Mouse (Mus musculus): ENCODE measurements around the gene Mdfi. TPM values are rescaled to one million over a fixed set of nuclear protein-coding genes. Genes with fewer than 3 reads are reported as not detected.
"Not testable (repeated sequence)": the region's sequence is repeated elsewhere in the genome, so short reads cannot be mapped to it uniquely, and the experiment has no call there.

The Mdfi gene
- 1.3 TPM in 1 of 2 replicates, not detected in the other for total RNA-seq (2014; fragmentation: Nextera tagmentation)
- total RNA-seq (2017) = 1.8 TPM in 1 of 2 replicates, not detected in the other

GRCm38 (mm10) chr17:47834482-47834767 lies at the start of gene Mdfi:
TSS of gene Mdfi (minus strand) at chr17:47834691.
- no peak for ATAC-seq (replicated peaks; ENCODE audit: low FRiP score, low TSS enrichment, poor library complexity, severe bottlenecking)

DNA sequence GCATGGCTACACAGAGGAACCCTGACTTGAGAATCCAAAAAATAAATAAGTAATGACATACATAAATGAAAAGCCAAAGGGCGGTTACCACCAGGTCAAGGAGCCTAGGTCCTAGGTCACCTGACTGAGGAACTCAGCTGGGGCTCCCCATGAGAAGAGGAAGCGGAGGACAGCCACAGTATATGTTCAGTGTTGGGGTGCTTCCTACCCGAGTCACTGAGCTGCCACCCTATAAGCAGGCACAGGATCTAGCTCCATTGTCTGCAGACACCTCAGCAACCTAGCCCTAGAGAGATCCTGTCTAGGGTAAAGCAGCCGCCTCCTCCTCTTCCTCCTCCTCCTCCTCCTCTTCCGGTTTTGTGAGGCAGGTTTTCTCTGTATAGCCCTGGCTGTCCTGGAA lies 48.6 kb upstream of the Mdfi start:
- no peak for ATAC-seq (replicated peaks; ENCODE audit: low FRiP score, low TSS enrichment, poor library complexity, severe bottlenecking)

GRCm38 (mm10) chr17:47881330-47881729 lies 46.8 kb upstream of the Mdfi start:
- no peak for ATAC-seq (replicated peaks; ENCODE audit: low FRiP score, low TSS enrichment, poor library complexity, severe bottlenecking)

DNA sequence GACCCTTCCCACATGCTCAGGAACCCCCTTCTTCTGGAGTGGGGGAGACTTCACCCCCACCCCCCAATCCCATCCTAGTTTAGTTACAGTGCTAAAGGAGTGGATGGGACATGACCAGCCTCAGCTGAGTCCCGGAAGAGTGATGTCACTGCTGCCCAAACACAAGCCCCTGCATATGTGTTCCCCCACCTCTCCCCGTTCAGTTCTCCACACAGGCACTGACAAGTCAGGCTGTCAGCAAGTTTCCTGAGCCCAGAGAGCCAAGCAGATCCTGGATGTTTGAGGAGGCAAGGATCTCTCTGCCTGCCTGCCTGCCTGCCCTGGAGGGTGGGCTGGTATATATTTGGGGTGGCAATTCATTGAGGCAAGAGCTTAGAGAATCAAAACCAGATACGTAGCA lies 44.7 kb upstream of the Mdfi start:
- ATAC-seq (replicated peaks; ENCODE audit: low FRiP score, low TSS enrichment, poor library complexity, severe bottlenecking) = no peak

GRCm38 (mm10) chr17:47878378-47879089 lies 44.0 kb upstream of the Mdfi start:
- no peak for ATAC-seq (replicated peaks; ENCODE audit: low FRiP score, low TSS enrichment, poor library complexity, severe bottlenecking)

GRCm38 (mm10) chr17:47877715-47878377 lies 43.4 kb upstream of the Mdfi start:
- ATAC-seq (replicated peaks; ENCODE audit: low FRiP score, low TSS enrichment, poor library complexity, severe bottlenecking) = no peak

DNA sequence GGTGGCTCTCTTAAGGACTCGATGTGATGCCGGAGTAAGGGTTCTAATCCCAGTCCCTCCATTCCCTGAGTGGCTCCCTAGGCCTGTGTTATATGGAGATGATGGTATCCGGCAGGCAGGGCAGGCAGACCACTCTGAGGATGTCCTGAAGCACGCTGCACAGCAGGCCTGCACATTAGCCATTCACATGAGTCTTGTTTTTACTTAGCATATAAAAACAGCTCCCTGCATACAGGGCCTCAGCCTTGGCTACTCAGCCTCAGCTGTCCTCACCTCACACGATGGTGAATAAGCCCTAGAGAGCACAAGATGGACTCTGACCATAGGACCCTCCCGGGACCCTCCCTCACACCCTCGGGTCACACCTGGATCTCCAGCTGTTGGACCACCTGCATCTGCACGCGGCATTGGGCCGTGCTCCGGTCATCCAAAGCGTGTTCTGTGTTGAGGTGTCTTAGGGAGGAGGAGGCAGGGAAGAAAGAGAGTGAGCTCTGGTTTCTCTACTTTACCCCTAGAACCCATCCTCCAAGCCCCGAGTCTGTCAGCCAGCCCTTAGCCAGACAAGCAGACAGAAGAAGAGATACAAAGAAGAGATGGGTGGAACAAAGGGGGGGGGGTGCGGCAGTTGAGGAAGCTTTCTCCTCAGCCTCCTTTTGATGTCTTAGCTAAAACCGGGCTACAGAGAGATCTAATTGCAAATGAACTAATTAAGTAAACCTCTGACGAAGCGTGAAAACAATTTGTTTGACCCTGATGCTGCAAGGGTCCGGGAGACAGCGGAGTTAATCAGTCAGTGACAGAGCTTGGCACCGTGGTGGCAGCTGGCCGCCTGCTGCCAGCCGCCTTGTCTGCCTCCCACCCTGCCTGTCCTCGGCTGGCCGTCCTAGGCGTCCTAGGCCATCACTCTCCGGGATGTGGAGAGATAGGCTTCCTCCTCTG lies 42.6 kb upstream of the Mdfi start:
- no peak for ATAC-seq (replicated peaks; ENCODE audit: low FRiP score, low TSS enrichment, poor library complexity, severe bottlenecking)

- ATAC-seq (replicated peaks; ENCODE audit: low FRiP score, low TSS enrichment, poor library complexity, severe bottlenecking) = peak; percentile 89
Observed at GRCm38 (mm10) chr17:47873341-47873791, 38.9 kb upstream of the Mdfi start.

GRCm38 (mm10) chr17:47872311-47873011 lies 38.0 kb upstream of the Mdfi start:
- ATAC-seq (replicated peaks; ENCODE audit: low FRiP score, low TSS enrichment, poor library complexity, severe bottlenecking) = no peak

- ATAC-seq (replicated peaks; ENCODE audit: low FRiP score, low TSS enrichment, poor library complexity, severe bottlenecking) = no peak
Observed at GRCm38 (mm10) chr17:47869874-47870273, 35.4 kb upstream of the Mdfi start.

GRCm38 (mm10) chr17:47866037-47866436 lies 31.5 kb upstream of the Mdfi start:
- no peak for ATAC-seq (replicated peaks; ENCODE audit: low FRiP score, low TSS enrichment, poor library complexity, severe bottlenecking)

DNA sequence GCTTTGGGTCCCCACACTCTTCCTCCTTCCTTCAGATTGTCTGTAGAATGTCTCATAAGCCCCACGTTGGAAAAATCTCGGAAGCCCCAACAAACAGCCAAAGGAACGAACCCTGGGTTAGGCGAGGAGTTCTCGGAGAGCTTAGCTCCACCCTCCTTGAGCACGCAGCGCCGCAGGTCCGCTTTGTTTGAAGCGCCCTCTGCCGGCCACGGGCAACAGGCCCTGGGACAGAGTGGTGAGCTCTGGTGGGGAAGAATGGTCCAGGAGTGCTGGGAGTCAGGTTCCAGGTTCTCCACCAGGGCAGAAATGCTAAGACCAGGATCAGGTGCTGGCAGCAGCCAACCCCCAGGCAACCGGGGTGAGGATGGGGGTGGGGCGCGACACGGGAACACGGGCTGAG lies 30.0 kb upstream of the Mdfi start:
- peak; percentile 92 for ATAC-seq (replicated peaks; ENCODE audit: low FRiP score, low TSS enrichment, poor library complexity, severe bottlenecking)

GRCm38 (mm10) chr17:47863437-47863836 lies 28.9 kb upstream of the Mdfi start:
- no peak for ATAC-seq (replicated peaks; ENCODE audit: low FRiP score, low TSS enrichment, poor library complexity, severe bottlenecking)

DNA sequence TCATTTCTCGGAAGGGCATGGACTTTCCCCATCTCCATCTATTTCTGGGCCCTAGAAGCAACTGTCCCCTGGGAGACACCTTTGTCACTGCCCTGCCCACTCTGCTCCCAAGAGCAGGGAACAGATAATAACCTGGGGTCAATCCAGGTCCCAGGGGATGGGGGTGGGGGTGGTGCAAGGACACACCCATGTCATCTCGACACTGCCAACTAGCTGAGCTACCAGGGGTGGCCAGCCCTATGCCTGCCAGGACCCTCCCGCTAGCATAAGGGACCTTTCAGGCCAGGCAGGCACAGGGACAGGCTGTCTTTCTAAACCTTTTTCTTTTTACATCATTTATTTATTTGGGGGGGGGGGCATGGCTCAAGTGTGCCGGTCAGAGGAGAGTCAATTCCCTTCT lies 28.5 kb upstream of the Mdfi start:
- ATAC-seq (replicated peaks; ENCODE audit: low FRiP score, low TSS enrichment, poor library complexity, severe bottlenecking) = no peak

GRCm38 (mm10) chr17:47855544-47855943 lies 21.1 kb upstream of the Mdfi start:
- ATAC-seq (replicated peaks; ENCODE audit: low FRiP score, low TSS enrichment, poor library complexity, severe bottlenecking) = no peak

DNA sequence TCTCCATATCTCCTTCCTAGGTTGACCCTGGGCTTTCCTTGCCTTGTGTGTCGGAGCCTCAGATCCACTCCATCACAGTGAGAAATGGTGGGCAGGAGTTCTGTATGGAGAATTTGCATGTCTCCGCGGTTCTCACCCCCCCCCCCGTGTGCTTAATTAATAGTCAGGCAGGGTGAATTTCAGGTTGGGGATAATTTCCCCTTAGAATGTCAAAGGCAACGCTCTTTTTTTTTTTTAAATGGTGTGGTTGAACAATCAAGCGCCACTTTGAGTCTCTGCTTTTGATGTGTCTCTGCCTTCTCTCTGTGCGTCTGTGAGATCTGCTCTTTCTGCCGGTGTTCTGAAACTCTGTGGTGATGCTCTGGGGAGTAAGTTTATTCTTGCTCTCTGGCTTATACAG lies 20.4 kb upstream of the Mdfi start:
- ATAC-seq (replicated peaks; ENCODE audit: low FRiP score, low TSS enrichment, poor library complexity, severe bottlenecking) = no peak

DNA sequence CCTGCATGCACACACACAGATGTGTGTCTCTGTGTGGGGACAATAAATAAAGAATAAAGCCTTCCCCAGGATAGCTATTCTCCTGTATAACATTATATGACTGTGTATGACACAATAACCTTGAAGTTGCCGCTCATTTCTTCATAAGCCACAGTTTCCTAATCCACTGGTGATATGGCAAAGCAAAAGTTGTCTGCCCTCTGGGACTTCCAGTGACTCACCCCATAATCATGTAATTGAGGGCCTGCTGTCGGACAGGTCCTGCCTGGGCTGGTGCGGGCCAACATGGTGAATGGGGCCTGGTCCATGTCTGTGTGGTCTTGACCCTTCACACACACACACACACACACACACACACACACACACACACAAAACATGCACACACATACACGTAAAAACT lies 19.3 kb upstream of the Mdfi start:
- no peak for ATAC-seq (replicated peaks; ENCODE audit: low FRiP score, low TSS enrichment, poor library complexity, severe bottlenecking)

DNA sequence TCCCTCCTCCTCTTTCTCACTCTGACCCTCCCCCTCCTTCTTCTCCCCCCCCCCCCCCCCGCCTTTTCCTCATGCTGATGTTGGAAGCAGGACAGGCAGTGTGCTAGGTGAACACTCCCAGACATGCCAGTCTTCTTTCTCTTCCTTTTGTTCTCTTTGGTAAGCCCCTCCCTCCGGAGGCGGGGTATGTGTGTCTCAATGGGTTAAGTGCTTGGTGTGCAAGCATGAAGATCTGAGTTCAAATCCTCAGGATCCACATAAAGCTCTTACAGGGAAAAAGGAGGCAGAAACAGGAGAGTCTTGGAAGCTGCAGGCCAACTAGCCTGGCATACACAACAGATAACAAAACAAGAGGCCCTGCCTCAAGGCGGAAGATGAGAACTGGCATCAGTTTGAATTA lies 18.8 kb upstream of the Mdfi start:
- ATAC-seq (replicated peaks; ENCODE audit: low FRiP score, low TSS enrichment, poor library complexity, severe bottlenecking) = no peak

DNA sequence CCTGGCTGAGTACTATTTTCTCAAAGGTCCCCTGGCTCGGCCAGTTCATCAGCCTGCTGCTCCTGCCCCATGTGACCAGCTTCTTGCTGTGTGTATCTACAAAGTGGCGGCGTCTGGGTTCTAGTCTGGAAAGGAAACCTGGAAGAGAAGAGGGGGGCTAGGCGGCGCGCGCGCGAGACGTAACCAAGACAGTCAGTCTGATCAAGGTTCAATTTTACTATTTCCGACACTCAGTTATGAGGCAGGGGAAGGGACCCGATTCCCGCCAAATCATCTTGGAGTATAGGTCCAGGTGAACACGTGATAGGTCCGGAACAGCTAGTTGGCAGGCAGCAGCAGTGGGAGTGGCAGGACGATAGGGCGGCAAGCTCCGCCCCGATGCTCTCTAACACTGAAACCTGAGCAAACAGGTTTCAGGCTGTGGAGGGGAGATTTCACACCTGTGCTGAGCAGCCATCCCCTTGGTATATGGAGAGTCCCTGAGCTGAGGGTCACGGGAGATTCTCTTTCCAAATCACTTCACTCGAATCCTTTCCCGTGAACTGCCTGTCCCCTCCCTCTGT lies 17.4 kb upstream of the Mdfi start:
- ATAC-seq (replicated peaks; ENCODE audit: low FRiP score, low TSS enrichment, poor library complexity, severe bottlenecking) = not testable (repeated sequence)

Data from megakaryocyte-erythroid progenitor cell, adult 5-6 weeks (primary cell).